Mouse (Mus musculus): Measurements from ENCODE around the gene Nfu1. TPM values are rescaled to one million over a fixed set of nuclear protein-coding genes. Genes with fewer than 3 reads are reported as not detected.
"Not testable (repeated sequence)": the region's sequence is repeated elsewhere in the genome, so short reads cannot be mapped to it uniquely, and the experiment has no call there.

Nfu1 gene
- polyA plus RNA-seq, 1 experiment from 2014 or later, result 93.0 TPM

GRCm38 (mm10) chr6:87031310-87031709 lies 22.3 kb downstream of the Nfu1 start:
- H3K4me2 ChIP-seq; H3K27me3 ChIP-seq (replicated peaks); H3K4me3 ChIP-seq (replicated peaks); H3K36me3 ChIP-seq; H3K27ac ChIP-seq; H3K9me3 ChIP-seq; H3K9ac ChIP-seq; ATAC-seq (ENCODE audit: insufficient read depth, low FRiP score, low read depth); H3K4me1 ChIP-seq: not testable (repeated sequence)
- WGBS, result 59% methylated on average over 7 of the region's 7 CpGs

- no peaks in the 10 kb centered on the region for H3K4me1 ChIP-seq
- H3K27me3 ChIP-seq (replicated peaks), result no peaks in the 10 kb centered on the region
- H3K4me3 ChIP-seq (replicated peaks), result no peak overlapping the region
- H3K9ac ChIP-seq, result no peak overlapping the region
- WGBS, result 77% methylated on average over 3 of the region's 3 CpGs
- no peak overlapping the region for H3K27ac ChIP-seq
- no peak for ATAC-seq (ENCODE audit: insufficient read depth, low FRiP score, low read depth)
- H3K9me3 ChIP-seq, result no peaks in the 10 kb centered on the region
- no peaks in the 10 kb centered on the region for H3K36me3 ChIP-seq
- H3K4me2 ChIP-seq, result no peak overlapping the region
These were observed 23.4 kb downstream of the Nfu1 start for GRCm38 (mm10) chr6:87032401-87032800.

- H3K4me3 ChIP-seq (replicated peaks), result no peak overlapping the region
- WGBS, result 63% methylated on average over 3 of the region's 3 CpGs
- ATAC-seq (ENCODE audit: insufficient read depth, low FRiP score, low read depth), result no peak
- H3K4me2 ChIP-seq, result no peak overlapping the region
- no peaks in the 10 kb centered on the region for H3K27me3 ChIP-seq (replicated peaks)
- H3K4me1 ChIP-seq, result no peaks in the 10 kb centered on the region
- no peak overlapping the region for H3K27ac ChIP-seq
- no peaks in the 10 kb centered on the region for H3K9me3 ChIP-seq
- H3K9ac ChIP-seq, result no peak overlapping the region
- no peaks in the 10 kb centered on the region for H3K36me3 ChIP-seq
These were observed 25.4 kb downstream of the Nfu1 start for GRCm38 (mm10) chr6:87034395-87034794.

- no peaks in the 10 kb centered on the region for H3K27me3 ChIP-seq (replicated peaks)
These were observed 29.0 kb downstream of the Nfu1 start for GRCm38 (mm10) chr6:87037826-87038620.

GRCm38 (mm10) chr6:87039161-87039560 lies 30.1 kb downstream of the Nfu1 start:
- ATAC-seq (ENCODE audit: insufficient read depth, low FRiP score, low read depth), result no peak
- H3K4me2 ChIP-seq, result no peak overlapping the region
- whole genome bisulfite sequencing, result 83% methylated on average over 8 of the region's 8 CpGs
- H3K4me3 ChIP-seq (replicated peaks), result no peak overlapping the region
- H3K4me1 ChIP-seq, result peaks cover 7% of the 10 kb centered on the region
- no peak overlapping the region for H3K27ac ChIP-seq
- no peaks in the 10 kb centered on the region for H3K27me3 ChIP-seq (replicated peaks)
- H3K9ac ChIP-seq, result no peak overlapping the region
- H3K9me3 ChIP-seq, result no peaks in the 10 kb centered on the region
- H3K36me3 ChIP-seq, result no peaks in the 10 kb centered on the region

More at GRCm38 (mm10) chr6:87037826-87038620, 29.0 kb downstream of the Nfu1 start:
- no peak for ATAC-seq (ENCODE audit: insufficient read depth, low FRiP score, low read depth)
- no peak overlapping the region for H3K4me3 ChIP-seq (replicated peaks)
- H3K4me1 ChIP-seq, result no peaks in the 10 kb centered on the region
- H3K9ac ChIP-seq, result no peak overlapping the region
- no peaks in the 10 kb centered on the region for H3K9me3 ChIP-seq
- H3K27ac ChIP-seq, result no peak overlapping the region
- 82% methylated on average over 10 of the region's 10 CpGs for WGBS
- no peak overlapping the region for H3K4me2 ChIP-seq
- no peaks in the 10 kb centered on the region for H3K36me3 ChIP-seq

- no peaks in the 10 kb centered on the region for H3K9me3 ChIP-seq
- ATAC-seq (ENCODE audit: insufficient read depth, low FRiP score, low read depth), result no peak
- 67% methylated on average over 4 of the region's 4 CpGs for WGBS
- H3K4me3 ChIP-seq (replicated peaks), result no peak overlapping the region
- no peaks in the 10 kb centered on the region for H3K36me3 ChIP-seq
- H3K27me3 ChIP-seq (replicated peaks), result no peaks in the 10 kb centered on the region
- peaks cover 7% of the 10 kb centered on the region for H3K4me1 ChIP-seq
- peak overlapping the region; percentile 100 for H3K27ac ChIP-seq
- 0 out of 2 replicates have a peak overlapping the region, but pooled peaks have one; percentile 9 for H3K4me2 ChIP-seq
- no peak overlapping the region for H3K9ac ChIP-seq
These were observed 31.9 kb downstream of the Nfu1 start for GRCm38 (mm10) chr6:87040971-87041370.

GRCm38 (mm10) chr6:87041431-87041830 lies 32.4 kb downstream of the Nfu1 start:
- no peak for ATAC-seq (ENCODE audit: insufficient read depth, low FRiP score, low read depth)
- no peaks in the 10 kb centered on the region for H3K27me3 ChIP-seq (replicated peaks)
- H3K9ac ChIP-seq, result no peak overlapping the region
- H3K4me3 ChIP-seq (replicated peaks), result no peak overlapping the region
- H3K9me3 ChIP-seq, result no peaks in the 10 kb centered on the region
- peaks cover 7% of the 10 kb centered on the region for H3K4me1 ChIP-seq
- H3K27ac ChIP-seq, result peak overlapping the region; percentile 100
- H3K4me2 ChIP-seq, result peak overlapping the region; percentile 66
- 83% methylated on average over 7 of the region's 7 CpGs for WGBS
- H3K36me3 ChIP-seq, result no peaks in the 10 kb centered on the region

- H3K36me3 ChIP-seq, result no peaks in the 10 kb centered on the region
- peak overlapping the region; percentile 100 for H3K27ac ChIP-seq
- H3K4me3 ChIP-seq (replicated peaks), result peak overlapping the region; percentile 82
- H3K9me3 ChIP-seq, result no peaks in the 10 kb centered on the region
- peaks cover 7% of the 10 kb centered on the region for H3K4me1 ChIP-seq
- ATAC-seq (ENCODE audit: insufficient read depth, low FRiP score, low read depth), result no peak
- H3K4me2 ChIP-seq, result peak overlapping the region; percentile 66
- H3K9ac ChIP-seq, result peak overlapping the region; percentile 60; the same call in 1 of the 2 replicates
- H3K27me3 ChIP-seq (replicated peaks), result no peaks in the 10 kb centered on the region
- under 1% methylated on average over 11 of the region's 11 CpGs for WGBS
These were observed 32.9 kb downstream of the Nfu1 start for GRCm38 (mm10) chr6:87042004-87042336.

- Histone ChIP-seq H3K4me1 (peaks cover 7% of the 10 kb centered on the region), H3K9me3 (no peaks in the 10 kb centered on the region), H3K4me2 (peak within 1 kb of the TSS; percentile 66), H3K27ac (peak within 1 kb of the TSS; percentile 100), H3K9ac (peak within 1 kb of the TSS; percentile 86), H3K36me3 (no peaks in the 10 kb centered on the region), H3K4me3 (replicated peaks) (peak within 1 kb of the TSS; percentile 82), H3K27me3 (replicated peaks) (no peaks in the 10 kb centered on the region)
- peak; percentile 97 for ATAC-seq (ENCODE audit: insufficient read depth, low FRiP score, low read depth)
- under 1% methylated on average over 66 of the region's 68 CpGs for WGBS
These were observed 33.5 kb downstream of the Nfu1 start, which contains the start of gene Gfpt1 for GRCm38 (mm10) chr6:87042337-87043130. TSS of gene Gfpt1 (plus strand) at chr6:87042846.

GRCm38 (mm10) chr6:87043131-87043516 lies 34.1 kb downstream of the Nfu1 start:
- WGBS, result 1% methylated on average over 9 of the region's 9 CpGs
- H3K9me3 ChIP-seq, result no peaks in the 10 kb centered on the region
- ATAC-seq (ENCODE audit: insufficient read depth, low FRiP score, low read depth), result no peak
- H3K27ac ChIP-seq, result peak overlapping the region; percentile 88
- H3K9ac ChIP-seq, result peak overlapping the region; percentile 86
- H3K27me3 ChIP-seq (replicated peaks), result no peaks in the 10 kb centered on the region
- no peaks in the 10 kb centered on the region for H3K36me3 ChIP-seq
- peaks cover 7% of the 10 kb centered on the region for H3K4me1 ChIP-seq
- peak overlapping the region; percentile 82 for H3K4me3 ChIP-seq (replicated peaks)
- peak overlapping the region; percentile 64 for H3K4me2 ChIP-seq

- WGBS, result 49% methylated on average over 2 of the region's 2 CpGs
- Histone ChIP-seq H3K27ac (no peak overlapping the region), H3K36me3 (no peaks in the 10 kb centered on the region), H3K4me3 (replicated peaks) (no peak overlapping the region), H3K9ac (no peak overlapping the region), H3K4me1 (peaks cover 7% of the 10 kb centered on the region), H3K4me2 (no peak overlapping the region), H3K9me3 (no peaks in the 10 kb centered on the region), H3K27me3 (replicated peaks) (no peaks in the 10 kb centered on the region)
- no peak for ATAC-seq (ENCODE audit: insufficient read depth, low FRiP score, low read depth)
These were observed 35.9 kb downstream of the Nfu1 start for GRCm38 (mm10) chr6:87044895-87045294.

GRCm38 (mm10) chr6:87045507-87045906 lies 36.5 kb downstream of the Nfu1 start:
- H3K27me3 ChIP-seq (replicated peaks), result no peaks in the 10 kb centered on the region
- ATAC-seq (ENCODE audit: insufficient read depth, low FRiP score, low read depth), result no peak
- WGBS, result 72% methylated on average over 3 of the region's 3 CpGs

More at GRCm38 (mm10) chr6:87045507-87045906, 36.5 kb downstream of the Nfu1 start:
- H3K4me3 ChIP-seq (replicated peaks), result no peak overlapping the region
- H3K9me3 ChIP-seq, result no peaks in the 10 kb centered on the region
- H3K4me2 ChIP-seq, result no peak overlapping the region
- no peak overlapping the region for H3K9ac ChIP-seq
- H3K27ac ChIP-seq, result no peak overlapping the region
- H3K4me1 ChIP-seq, result peaks cover 7% of the 10 kb centered on the region
- no peaks in the 10 kb centered on the region for H3K36me3 ChIP-seq
